Mouse (Mus musculus) frontal cortex, adult 2 months (tissue): Measurements from ENCODE around the gene Zdhhc11. TPM values are rescaled to one million over a fixed set of nuclear protein-coding genes. Genes with fewer than 3 reads are reported as not detected.

Experiments used
- polyA plus RNA-seq: library from polyadenylated mRNA; depleted of rRNA; stranded (reverse); fragments of >200 nt; gene quantifications from 2 replicates; pipeline ENCODE4 v1.2.3, GENCODE M21; 2012; rRNA removed

Gene Zdhhc11
- polyA plus RNA-seq, 1 experiment, result not detected

Other genes with a start within 250 kb of the Zdhhc11 start
- gene Slc12a7, start 230.8 kb upstream of the Zdhhc11 start, polyA plus RNA-seq, result 6.4 and 6.7 TPM in 2 replicates
- 4.7 and 5.7 TPM in 2 replicates for gene Nkd2, start 116.2 kb upstream of the Zdhhc11 start, polyA plus RNA-seq
- 0.84 and 1.2 TPM in 2 replicates for gene Trip13, start 26.1 kb upstream of the Zdhhc11 start, polyA plus RNA-seq
- gene Brd9, start 26.0 kb upstream of the Zdhhc11 start, polyA plus RNA-seq, result 114 and 124 TPM in 2 replicates
- gene Tppp, start 45.6 kb downstream of the Zdhhc11 start, polyA plus RNA-seq, result 236 and 238 TPM in 2 replicates
- gene Cep72, start 98.4 kb downstream of the Zdhhc11 start, polyA plus RNA-seq, result 1.6 and 1.9 TPM in 2 replicates
- gene Slc9a3, start 157.6 kb downstream of the Zdhhc11 start, polyA plus RNA-seq, result 0.61 and 0.84 TPM in 2 replicates
- gene Exoc3, start 244.9 kb downstream of the Zdhhc11 start, polyA plus RNA-seq, result 49.9 and 52.2 TPM in 2 replicates